Mouse (Mus musculus) cerebellum, adult 9-11 months (tissue): ENCODE results near the gene Exoc4.

Experiments
- DNase-seq: peaks from one replicate; pipeline ENCODE4 v3.0.0; 2022

Exoc4 gene

DNA sequence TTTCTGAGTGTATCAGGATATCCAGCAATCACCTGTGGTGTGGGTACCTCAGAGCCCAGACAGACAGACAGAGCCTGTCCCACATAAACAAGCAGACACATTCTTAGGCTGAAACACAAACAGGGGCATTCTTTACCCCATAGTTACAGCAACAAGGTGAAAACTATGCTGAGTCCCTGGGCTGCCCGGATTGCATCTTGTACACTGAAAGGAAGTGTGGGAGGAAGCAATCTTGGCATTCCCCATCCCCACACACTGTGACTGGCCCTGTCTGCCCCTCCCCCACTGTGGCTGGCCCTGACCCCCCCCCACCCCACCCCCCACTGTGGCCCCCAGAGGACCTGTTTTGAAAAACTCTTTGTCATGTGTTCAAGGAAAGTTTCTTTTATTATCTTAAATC lies 623.3 kb downstream of the Exoc4 start:
- no peak for DNase-seq

DNA sequence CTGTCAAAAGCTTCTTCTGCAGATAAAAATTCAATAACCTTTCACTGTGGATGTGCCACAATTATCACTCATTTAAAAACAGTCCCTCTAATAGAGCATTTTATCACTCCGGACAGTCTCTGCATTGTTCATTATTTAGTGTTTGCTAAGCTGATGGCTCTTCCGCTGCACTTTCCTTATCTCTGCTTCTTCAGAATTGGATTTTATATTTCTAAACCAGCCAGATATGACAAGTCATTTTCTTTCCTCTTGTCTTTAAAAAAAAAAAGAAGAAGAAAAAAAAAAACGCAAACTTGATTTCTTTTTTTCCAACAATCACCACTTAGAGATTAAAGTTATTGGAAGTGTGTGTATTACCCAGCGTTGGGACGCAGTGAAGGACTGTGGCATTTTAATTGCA lies 624.1 kb downstream of the Exoc4 start:
- DNase-seq, result no peak

DNA sequence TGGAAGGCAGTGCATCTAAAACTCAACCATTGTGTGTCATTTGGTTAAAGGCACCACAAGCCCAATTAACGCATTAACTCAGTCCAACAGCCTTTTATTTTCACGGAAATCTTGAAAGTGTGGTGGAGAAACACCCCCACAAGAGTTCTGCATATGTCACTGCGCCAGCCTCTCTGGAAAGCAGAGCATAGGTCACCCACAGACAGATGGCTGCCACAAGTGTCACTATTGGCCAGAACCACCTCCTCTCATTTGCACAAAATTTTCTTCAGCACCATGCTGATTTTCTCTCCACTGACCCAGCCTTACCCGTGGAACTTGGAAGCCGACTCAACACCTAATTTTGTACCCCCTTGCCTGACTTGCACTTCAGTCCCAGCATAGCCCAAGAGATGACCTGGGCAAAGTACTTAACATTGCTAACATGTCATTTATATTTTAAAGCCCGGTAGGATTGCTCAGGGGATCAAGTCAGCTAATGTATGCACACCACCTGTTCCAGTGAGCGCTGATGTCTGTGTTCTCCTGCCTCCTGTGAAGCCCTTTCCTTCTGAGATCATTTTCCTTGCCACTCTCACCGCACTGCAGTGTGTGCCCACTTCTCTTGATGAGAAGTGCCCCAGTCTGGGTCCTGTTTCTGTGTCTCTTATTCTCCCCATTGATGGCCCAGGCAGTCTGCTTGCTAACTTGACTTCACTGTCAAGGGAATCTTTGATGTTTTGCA lies 625.6 kb downstream of the Exoc4 start:
- DNase-seq, result peak; percentile 61

DNA sequence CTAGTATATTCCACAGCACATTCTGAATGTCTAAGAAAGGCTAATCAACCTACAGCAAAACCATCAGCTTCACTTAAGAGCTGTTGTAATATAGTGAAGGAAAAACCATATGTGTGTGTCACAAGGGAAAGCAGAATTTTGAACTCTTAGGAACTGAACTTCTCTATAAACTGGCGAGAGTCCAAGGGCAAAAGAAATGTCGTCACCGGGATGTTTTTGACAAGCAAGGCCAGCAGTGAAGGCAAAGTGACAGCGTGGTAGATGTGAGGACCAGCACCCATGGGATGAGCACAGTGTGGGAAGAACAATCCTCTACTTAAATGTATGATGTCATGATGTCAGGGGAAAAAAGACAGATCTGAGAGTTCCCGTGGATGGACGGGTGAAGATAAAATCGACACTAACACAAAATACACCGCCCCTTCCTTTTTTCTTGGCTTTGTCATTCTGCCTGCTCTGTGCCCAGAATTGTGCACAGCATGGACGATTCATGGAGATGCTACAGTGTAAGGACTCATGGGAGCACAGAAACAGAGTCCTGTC lies 635.3 kb downstream of the Exoc4 start:
- DNase-seq, result no peak

DNA sequence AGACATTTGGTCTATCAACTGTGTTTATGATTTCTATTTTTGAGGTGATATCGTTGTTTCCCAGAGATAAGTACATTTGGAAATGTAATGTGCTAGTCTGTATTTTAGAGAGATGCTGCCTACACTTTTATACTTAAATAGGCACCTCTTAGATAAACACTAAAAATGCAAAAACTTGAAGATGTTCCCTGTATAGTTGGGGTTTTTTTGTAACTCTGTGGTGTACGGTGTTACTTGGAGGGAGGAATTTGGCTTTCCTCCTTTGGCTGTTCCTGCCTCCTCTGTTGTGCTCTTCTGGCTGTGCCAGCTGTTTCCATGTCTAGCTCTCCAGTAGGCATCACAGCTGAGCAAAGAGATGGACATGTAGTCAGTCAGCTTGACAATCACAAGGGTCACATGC lies 638.1 kb downstream of the Exoc4 start:
- no peak for DNase-seq

DNA sequence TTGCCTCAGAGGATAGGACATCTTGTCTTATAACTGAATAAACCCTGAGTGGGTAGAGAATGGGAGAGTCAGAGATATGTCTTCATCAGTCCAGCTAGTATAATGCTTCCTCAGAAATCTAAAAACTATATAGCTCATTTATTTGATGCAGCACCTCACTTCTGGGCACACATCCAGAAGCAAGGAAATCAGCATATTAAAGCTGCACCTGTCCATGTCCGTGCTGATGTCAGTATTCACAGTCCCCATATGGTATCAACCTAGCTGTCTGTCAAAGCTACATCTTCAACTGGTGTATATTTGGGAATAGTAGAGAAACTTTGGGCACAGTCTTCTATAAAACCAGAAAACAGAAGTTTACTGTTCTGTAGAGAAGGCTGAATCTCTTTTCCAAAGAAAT lies 642.0 kb downstream of the Exoc4 start:
- DNase-seq, result peak; percentile 24

DNA sequence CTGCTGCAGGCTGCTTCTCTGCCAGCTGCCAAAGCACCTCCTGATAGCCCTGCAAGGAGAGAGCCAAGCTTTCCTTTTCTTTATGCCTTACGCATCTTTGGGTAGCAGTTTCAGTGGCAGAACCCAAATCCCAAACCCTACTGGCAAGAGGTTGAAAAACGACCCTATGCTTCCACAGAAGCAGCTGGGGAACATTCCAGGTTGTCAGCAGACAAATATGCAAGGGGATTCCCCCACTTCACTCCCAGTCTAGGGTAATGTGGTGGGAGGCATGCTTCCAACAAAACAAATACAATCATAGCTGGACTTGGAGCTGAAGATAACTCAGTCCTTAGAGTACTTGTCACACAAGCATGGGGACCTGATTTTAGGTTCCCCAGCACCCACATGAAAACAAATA lies 643.3 kb downstream of the Exoc4 start:
- DNase-seq, result no peak

DNA sequence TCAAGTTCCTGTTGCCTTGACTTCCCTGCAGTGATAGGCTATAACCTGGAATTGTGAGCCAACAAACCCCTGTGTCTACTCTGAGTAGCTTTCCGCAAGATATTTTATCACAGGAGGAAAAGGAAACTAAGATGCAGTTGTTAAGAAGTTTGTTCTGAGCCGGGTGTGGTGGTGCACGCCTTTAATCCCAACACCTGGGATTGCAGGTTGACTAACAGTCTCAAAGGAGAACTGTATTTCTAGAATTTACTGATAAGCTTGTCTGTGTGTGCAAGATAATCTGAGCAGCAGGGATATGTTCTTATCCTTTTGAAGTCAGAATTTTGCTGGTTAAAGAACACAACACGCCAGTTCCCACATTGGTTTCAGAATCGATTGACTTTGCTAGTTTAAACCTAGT lies 651.1 kb downstream of the Exoc4 start:
- no peak for DNase-seq

DNA sequence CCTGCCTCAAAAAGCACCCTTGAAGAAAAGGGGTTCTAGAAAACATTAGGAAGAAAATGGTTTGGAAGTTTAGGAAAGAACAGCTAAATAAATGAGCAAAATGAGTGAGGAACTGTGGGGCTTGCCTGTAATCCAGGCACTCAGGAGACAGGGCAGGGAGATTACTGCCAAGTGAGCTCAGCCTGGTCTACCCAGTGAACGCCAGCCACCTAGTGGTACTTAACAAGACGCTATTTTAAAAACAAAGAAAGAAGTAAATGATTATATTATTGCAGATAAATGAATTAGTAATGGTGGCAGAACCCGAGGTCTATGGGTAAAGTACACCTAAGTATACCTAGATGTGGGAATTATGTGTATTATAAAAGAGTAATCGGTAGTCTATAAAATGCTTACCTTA lies 651.7 kb downstream of the Exoc4 start:
- no peak for DNase-seq

DNA sequence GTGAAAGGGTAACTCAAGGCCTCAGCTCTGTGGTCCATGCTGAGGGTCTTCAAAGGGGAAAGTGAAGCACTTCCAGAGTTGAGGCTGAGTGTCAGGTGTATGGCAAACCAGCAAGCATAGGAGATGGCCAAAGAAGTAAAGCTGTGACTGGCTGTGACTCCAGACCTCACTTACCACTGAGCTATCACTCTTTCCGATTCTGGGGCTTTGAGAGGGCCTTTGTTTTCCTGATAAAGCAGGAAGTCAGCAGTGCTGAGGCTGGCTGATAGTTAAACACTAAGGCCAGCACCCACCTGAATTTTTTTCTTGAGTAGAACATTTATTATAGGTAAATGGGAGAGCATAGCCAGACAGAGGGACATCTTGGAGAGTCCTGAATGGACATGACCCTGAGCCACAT lies 656.2 kb downstream of the Exoc4 start:
- no peak for DNase-seq

DNA sequence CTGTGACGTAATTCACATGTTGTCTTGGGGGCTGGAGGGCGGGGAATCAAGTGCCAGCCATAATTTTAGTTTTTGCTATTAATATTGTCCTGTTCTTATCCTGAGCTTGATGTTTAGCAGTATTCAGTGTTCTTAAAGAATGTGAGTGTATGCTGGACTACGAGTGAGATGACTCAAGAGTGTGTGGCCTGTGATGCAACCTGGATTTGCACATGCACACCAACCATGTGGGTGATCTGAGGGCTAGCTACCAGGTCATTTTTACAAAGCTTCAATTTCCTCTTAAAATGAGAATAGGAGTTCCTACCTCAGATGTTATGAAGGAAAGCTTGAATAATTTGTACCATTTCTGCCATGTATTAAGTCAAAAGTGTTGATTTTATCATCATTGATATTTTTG lies 661.8 kb downstream of the Exoc4 start:
- DNase-seq, result no peak

DNA sequence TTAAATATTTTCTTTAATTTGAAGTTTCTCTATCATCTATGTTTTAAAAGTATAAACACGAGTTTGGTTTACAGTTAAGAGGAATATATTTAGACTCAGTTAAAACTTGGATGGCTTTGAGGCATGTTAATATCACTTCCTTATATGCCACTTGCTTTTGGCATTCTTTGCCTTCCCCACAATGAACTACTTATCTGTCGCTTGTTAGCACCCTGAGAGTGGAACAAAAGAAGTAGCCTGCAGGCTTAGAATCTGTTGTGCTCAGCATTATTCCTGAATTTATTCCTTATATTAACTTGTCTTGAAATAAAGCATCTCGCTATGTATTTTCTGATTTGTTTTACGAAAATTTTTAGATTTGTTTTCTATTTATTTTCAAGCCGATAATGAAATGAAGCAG lies 664.2 kb downstream of the Exoc4 start:
- DNase-seq, result no peak

DNA sequence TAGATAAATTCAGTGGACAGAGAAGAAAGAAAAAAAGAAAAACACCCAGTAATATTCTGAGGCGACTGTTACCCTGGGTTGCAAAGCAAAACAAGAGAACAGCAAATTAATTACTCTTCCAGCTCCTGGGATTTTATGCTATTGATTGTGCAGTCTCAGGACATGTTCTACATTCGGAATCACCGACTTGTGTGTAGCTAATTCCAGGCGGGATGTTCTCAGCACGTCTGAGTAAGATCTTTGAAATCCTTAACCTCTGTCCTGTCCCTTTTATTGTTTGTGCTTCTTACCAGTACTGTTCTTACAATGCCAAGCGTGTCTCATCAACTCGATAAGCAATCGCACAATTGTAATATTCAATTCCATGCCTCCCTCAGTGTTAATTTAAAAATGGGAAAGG lies 664.6 kb downstream of the Exoc4 start:
- no peak for DNase-seq

DNA sequence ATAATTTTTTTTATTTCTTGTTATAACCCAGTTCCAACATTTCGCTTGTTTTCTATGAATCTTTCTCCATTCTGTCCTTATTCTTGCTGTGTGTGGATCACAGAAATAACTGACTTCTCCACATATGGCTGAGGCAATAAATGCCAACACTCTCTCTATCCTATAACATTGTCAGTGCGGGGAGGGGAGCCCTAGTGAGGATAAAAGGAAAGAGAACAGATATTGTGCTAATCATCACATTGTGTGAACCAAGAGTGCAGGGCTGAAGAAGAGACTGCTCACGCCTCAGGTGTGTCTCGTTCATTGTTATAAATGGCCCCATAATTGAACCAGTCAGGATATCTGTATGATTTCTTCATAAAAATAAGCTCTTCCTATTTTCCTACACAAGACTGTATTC lies 665.1 kb downstream of the Exoc4 start:
- no peak for DNase-seq

DNA sequence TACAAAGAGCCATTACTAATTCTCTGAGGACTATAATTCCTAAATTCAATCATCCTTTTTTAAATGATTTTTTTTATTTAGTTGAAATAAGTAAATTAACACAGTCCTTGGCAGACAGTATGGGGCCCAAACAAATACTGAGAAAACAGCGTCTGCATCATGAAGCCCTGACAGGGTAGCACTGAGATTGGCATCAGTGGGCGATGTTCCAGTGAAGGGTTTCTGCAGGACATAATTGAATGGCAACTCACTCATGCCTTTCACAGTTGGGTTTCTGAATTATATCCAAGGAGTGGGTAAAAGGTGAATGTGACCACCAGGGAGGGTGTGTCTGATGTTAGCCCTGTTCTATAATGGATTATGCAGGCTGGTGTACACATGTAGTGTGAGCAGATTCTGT lies 674.7 kb downstream of the Exoc4 start:
- DNase-seq, result no peak

DNA sequence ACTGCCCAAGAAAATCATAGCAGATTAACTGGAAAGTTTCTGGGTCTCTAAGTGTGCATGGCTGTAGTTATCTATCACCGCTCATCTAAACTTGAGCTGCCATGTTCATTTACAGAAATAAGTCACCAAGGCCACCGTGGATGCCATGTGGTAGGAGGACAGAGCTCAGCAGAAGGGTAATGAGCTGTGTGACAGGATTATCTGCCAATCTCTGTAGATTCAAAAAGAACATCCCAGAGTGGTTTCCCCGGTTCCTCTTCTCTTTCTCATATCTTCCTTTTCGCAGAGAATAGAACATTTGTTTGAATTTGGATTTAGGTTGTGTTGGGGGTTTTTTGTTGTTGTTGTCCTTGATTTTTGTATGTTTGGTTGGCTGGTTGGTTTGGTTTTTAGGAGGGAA lies 676.0 kb downstream of the Exoc4 start:
- DNase-seq, result no peak

DNA sequence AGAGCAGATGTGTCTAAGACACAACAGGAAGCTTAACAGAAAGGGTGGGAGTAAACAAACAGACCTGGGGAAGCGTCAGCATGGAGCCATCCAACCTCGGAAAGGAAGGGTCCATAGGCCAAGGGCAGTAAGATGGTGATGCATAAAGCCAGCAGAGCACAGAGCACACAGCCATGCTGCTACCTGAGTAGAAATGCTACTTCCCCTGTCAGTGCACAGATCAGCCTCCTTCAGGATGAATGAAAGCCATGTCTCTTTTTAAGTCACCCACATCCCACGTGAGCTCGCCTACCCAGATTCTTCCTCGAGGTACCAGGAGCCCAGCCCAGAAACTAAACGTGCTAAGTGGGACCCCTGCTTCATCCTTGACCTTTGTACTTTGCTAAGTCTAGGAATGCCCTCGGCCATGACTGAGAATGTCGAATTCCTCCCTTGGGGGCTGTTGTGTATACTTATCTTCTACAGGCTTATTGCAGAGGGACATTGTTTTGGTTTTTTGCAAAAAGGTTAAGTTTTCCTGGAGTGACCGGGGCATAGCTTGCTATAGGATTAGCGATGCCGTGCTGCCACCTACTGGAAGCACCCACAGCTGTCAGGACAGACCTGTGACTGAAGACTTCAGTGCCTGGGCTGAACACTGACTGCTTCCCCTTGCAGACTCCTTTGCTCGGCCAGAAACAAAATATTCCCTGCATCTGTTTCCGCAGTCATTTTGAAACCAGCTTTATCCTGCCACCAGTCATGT lies 680.6 kb downstream of the Exoc4 start:
- peak; percentile 76 for DNase-seq

DNA sequence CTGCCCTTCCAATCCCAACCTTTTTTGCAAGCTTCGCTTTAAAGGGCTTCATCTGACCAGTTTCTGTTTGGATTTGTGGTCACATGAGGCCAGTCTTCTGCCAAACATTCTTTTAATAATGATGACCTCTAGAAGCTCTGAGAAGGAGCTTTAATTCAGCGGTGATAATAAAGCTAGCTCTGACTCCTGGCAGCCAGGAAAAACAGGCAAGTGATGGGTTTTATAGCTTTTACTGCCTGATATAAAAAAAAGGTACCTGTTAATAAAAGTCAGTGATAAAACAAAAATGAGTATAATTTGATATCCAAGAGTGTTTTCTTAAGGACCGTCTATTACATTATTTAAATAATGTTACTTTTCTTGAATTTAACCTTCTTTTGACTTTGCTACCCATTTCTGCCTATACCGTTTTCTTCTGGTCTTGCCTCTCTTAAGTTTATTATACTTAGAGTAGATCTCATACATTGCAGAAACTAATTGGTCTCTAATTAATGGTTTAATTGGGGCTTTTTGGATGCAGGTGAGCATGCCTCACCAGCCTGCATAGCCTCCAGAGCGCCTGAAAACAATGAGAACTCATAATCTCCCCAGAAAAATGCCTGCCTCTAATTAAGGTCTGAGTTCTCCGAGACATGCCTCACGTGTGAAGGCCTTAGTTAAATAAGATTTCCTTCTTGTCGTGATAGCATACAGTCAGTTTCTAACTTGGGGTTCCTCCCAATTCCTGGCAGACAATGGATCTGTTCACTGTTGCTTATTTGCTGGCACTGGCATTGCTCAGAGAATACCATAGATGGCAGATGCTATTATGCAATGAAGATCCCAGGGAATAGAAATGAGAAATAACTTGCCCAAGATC lies 681.4 kb downstream of the Exoc4 start:
- DNase-seq, result no peak

DNA sequence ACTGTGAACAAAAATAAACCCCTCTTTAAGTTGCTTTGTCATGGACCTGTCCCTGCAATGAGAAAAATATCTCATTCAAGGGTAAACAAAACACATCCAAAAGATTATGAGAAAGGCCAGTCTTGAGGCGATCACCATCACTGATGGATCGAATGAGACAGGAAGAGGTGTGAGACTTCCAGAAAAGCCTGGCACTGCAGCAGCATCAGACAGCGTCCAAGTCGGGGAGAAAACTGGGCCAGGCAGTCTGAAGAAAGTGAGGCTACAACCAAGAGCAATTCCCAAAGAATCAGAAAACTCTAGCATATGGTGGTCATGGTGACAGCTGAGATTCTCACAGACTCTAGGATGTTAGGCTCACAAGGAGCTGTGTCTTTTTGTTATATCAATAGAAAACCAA lies 689.0 kb downstream of the Exoc4 start:
- DNase-seq, result no peak

DNA sequence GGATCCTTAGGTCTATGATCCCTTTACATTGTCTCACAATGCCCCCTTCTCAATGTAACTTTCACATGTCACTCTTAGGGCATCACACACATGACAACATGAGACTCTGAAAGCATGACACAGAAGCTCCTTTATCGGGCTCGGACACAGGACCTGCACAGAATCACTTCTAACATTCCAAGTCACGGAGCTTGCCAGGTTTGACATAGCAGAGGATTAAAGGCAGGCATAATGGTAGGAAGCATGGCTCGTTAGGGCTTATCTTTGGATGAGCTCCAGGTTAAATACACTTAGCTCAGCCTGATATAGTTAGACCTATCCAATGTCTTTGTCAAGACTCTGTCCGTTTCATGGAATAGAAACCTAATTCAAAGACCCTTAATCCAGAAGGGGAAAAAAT lies 690.3 kb downstream of the Exoc4 start:
- no peak for DNase-seq

DNA sequence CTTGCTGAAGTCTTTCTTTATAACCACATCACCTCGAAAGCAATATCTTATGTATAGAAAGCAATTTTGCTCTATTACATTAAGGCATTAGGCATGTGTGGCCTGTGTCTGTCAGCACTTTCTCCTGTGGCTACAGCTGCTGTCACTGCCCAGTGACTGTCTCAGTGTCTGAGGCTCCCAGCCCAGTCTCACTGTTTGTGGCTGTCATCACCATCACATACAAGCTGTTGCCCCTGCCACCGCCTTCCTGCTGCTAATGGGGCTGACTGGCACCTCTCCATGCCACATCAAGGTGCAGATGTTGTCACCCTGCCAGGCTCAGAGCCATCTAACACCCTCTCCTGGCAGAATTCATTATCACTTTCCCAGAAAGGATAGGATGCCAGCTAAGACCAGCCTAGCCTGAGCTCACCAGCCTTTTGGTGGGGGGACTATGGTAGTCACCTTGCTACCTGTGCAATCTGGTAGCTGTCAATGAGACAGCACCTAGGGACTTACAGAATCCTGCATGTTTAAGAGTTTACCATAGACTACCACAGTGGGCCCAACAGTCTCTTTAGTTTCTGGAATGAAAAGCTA lies 698.1 kb downstream of the Exoc4 start:
- no peak for DNase-seq

DNA sequence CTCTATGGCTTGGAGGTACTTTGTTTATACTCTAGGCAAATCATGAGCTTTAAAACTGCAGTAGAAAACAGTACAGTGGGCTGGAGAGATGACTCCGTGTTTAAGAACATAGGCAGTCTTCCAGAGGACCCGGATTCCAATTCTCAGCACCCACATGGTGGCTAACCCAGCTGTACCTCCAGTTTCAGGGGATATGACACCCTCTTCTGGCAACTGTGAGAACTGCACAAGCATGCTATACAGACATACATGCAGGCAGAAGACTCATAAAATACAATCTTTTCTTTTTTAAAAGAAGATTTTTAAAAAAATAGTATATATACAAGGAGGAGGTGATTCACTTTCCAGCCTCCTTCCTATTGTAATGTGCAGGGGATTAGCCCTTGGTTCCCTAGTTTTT lies 701.2 kb downstream of the Exoc4 start:
- DNase-seq, result no peak

DNA sequence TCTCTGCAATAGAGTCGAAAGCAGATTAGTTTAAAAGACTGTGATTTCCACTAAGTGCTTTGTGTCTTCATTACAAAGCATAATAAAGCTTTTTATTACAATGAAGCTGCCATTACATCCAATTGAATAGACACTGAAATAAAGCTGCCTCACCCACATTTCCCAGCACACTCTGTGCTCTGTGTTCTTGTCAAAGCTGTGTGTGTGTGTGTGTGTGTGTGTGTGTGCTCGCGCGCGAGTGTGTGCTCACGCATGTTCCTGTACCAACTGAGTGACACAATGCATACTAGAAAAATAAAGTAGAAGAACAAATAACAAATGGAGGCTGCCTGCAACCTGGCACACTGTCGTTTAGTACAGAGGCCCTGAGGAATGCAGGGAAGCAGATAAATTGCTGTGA lies 706.6 kb downstream of the Exoc4 start:
- no peak for DNase-seq
